Mouse (Mus musculus) ovary, postnatal 36 days (tissue): ENCODE data around the gene Ccdc126.
"Not testable (repeated sequence)": the region's sequence is repeated elsewhere in the genome, so short reads cannot be mapped to it uniquely, and the experiment has no call there.

Experiments
- DNase-seq: peaks from one replicate; pipeline ENCODE4 v3.0.0; 2022; ENCODE audit warnings: low spot score, mixed read lengths

The Ccdc126 gene

GRCm38 (mm10) chr6:49318966-49319594 is at the start of gene Ccdc126:
Gene Ccdc126 (plus strand): TSS chr6:49319274.
- DNase-seq = peak; percentile 97

- no peak for DNase-seq
Observed at GRCm38 (mm10) chr6:49269923-49270322, 49.2 kb upstream of the Ccdc126 start.

DNA sequence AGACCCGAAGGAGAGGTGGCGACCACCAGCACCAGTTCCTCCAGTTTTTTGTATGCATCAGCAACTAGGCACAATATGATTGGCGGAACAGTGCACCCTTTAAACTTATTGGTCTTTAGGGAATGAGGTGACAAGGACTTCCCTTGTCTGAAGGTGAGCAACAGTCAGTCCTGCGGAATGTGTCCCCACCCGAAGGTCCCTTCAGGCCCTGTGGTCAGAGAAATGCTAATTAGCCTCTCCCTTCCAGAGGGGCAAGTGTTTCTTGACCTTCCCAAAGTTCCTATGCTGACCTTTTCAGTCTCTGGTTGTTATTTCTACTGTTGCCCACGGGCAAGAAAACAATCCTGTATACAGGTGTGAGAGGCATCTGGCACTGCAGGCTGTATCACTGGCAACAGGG is 47.3 kb upstream of the Ccdc126 start:
- no peak for DNase-seq

DNA sequence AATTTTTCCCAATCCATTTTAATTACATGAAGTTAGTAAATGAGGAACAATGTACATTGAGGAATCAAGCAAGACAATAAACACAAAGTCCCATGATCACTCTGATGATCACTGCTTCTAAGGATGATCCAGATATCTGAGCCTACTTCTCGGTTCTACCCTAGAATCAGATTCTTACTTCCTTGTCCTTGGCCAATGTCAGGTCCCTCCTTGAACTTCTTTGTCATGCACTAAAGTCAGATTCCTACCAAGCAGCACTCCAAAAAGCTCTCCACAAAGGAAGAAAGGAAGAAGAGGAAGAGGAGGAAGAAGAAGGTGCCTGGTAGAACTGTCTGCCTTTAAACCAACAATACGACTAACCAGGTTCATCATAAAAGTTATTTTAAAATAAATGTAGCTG is 46.2 kb upstream of the Ccdc126 start:
- DNase-seq = no peak

GRCm38 (mm10) chr6:49273934-49274333 is 45.1 kb upstream of the Ccdc126 start:
- no peak for DNase-seq

- DNase-seq = no peak
Observed at GRCm38 (mm10) chr6:49274416-49275091, 44.5 kb upstream of the Ccdc126 start.

DNA sequence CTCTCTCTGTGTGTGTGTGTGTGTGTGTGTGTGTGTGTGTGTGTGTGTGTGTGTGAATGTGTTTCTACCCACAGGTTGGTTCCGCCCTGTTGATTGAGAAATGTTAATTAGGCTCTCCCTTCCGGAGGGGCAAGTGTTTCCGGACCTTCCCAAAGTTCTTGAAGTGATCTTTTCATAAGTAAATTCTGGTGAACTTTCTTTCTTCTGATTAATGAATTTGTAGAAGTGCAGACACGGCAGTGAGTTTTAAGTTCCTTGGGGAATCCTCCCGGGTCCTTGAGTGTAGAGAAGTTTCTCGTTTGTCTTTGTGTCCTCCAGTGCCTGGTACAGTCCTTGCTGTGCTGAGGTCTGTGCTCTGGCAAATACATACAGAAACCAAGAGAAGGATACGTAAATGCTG is 43.8 kb upstream of the Ccdc126 start:
- DNase-seq = no peak

GRCm38 (mm10) chr6:49280942-49281341 is 38.1 kb upstream of the Ccdc126 start:
- no peak for DNase-seq

- peak; percentile 12 for DNase-seq
Observed at GRCm38 (mm10) chr6:49282122-49282521, 37.0 kb upstream of the Ccdc126 start.

- DNase-seq = no peak
Observed at GRCm38 (mm10) chr6:49298286-49298685, 20.8 kb upstream of the Ccdc126 start.

- not testable (repeated sequence) for DNase-seq
Observed at GRCm38 (mm10) chr6:49314821-49315220, 4.3 kb upstream of the Ccdc126 start.

DNA sequence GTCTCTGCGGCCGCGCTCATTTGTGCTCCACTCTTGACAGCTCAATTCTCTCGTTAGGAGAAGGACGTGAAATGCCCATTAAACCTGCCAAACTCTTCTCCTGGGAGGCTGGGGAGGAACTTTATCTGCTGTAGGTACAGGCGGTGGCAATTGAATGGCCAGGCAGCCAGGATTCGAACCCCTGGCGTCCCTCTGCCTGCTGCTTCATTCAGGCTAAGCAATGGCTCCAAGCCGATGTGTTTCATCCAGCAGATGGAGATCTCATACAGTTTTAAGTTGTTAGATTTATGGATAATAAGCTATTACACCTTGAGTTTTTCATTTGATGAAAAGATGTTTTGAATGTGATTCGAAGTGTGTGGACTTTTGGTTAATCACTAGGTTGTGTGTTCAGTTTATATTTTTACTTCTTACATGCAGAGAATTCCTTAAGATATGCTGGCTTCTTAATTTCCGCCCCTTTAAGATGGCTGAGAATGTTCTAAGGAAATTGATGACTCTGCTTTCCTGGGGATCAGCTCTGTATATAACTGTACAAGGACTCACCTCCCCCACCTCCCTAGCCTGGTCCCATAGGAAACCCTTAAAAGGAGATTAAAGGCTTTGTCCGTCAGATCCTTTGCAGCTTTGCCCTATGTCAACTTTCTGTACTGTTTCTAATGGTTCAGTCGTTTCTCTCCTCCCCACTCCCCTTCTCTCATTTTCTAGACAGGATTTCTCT is 681 bp downstream of the Ccdc126 start:
- no peak for DNase-seq

DNA sequence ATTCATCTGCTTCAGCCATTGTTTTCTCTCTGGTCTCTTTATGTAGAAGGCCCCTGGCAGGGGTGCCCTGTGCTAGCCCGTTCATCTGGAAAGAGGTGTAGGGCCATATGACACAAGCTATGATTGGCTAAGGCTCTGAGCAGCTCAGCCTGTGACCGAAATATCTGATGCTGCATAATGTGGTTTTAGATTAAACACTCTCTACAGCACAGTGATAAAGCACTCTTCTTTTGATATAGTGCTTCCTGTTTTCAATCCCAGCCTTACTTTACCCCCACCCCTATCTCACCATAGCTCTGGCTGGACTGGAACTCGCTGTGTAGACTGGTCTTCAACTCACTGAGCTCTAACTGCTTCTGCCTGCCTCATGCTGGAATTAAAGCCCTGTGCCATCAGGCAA is 2.3 kb downstream of the Ccdc126 start:
- no peak for DNase-seq

- DNase-seq = no peak
Observed at GRCm38 (mm10) chr6:49322056-49322455, 3.0 kb downstream of the Ccdc126 start.

GRCm38 (mm10) chr6:49322986-49323385 is 3.9 kb downstream of the Ccdc126 start:
- no peak for DNase-seq

DNA sequence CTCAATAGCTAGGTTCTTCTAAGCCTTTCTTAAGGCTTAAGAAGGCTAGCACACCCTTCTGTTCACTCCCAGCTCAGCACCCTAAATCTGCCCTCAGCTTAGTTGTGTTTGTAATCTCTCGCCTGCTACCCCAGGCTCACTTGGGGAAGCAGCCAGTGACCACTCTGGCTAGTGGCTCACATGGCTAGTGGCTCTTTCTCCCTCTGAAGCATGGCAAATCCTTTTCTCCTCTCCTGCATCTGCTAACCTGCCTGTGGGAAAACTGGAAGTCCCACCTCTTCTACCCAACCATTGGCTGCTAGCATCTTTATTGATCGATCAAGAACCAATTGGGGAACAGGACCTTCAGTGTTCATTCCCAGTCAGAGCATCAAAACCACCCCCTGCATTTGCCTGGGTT is 5.5 kb downstream of the Ccdc126 start:
- DNase-seq = no peak

DNA sequence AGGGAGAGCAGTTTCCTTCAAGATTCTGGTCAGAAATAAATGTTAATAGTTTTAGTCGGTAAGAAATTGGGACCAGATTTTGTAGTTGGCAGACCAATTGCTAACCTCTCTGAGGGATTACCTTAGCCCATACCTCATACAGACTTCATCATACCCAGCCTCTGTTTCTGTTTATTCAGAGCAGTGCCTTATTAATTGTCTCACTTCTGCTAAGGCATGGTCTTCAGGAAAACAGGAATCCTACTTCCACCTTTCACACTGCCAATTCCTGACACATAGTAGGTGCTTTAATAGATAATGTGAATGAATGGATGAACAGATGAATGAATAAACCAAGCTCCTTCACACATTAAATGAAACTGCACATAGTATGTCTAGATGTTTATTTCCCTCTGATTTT is 6.2 kb downstream of the Ccdc126 start:
- DNase-seq = no peak

GRCm38 (mm10) chr6:49326846-49327245 is 7.8 kb downstream of the Ccdc126 start:
- no peak for DNase-seq

GRCm38 (mm10) chr6:49331369-49332059 is 12.4 kb downstream of the Ccdc126 start:
- no peak for DNase-seq

GRCm38 (mm10) chr6:49332060-49332370 is 12.9 kb downstream of the Ccdc126 start:
- no peak for DNase-seq

- DNase-seq = no peak
Observed at GRCm38 (mm10) chr6:49338566-49338965, 19.5 kb downstream of the Ccdc126 start.

GRCm38 (mm10) chr6:49339145-49339544 is 20.1 kb downstream of the Ccdc126 start:
- no peak for DNase-seq
